ENCODE assay signal across 28 mouse cellular contexts in genomic region chr11:94910971-94911370, GRCm38 (mm10). TPM values are rescaled to one million over a fixed set of nuclear protein-coding genes. Genes with fewer than 3 reads are reported as not detected.
"Had no signal": no experiment of that assay in that cellular context is flagged by ENCODE, and none has a peak within 500 bp of the region (broad histone marks: within the 10 kb centered on the region; RNA-seq: fewer than 3 reads in every experiment).

No protein-coding gene starts in this region.

- H3K36me3 ChIP-seq: limb, embryonic 12.5 days; limb, embryonic 15.5 days; midbrain, embryonic 12.5 days; neural tube, embryonic 13.5 days had no signal

- DNase-seq: kidney, postnatal 14 days; kidney, postnatal 4 days; left cerebral cortex, postnatal 4 days; liver, postnatal 0 days; lung, embryonic 14.5 days; retina, postnatal 1 day; thymus, postnatal 25 days had no signal

- H3K27me3 ChIP-seq: limb, embryonic 12.5 days; limb, embryonic 15.5 days; midbrain, embryonic 12.5 days; neural tube, embryonic 13.5 days had no signal

- H3K4me2 ChIP-seq: limb, embryonic 12.5 days; limb, embryonic 15.5 days; liver, embryonic 11.5 days; lung, embryonic 14.5 days; midbrain, embryonic 12.5 days; neural tube, embryonic 13.5 days had no signal

- H3K9me3 ChIP-seq: limb, embryonic 12.5 days; limb, embryonic 15.5 days; midbrain, embryonic 12.5 days; neural tube, embryonic 13.5 days had no signal

- ATAC-seq: liver, postnatal 0 days; lung, postnatal 0 days; midbrain, embryonic 16.5 days had no signal

- H3K4me3 ChIP-seq: limb, embryonic 12.5 days; limb, embryonic 15.5 days; midbrain, embryonic 12.5 days; myocyte; neural tube, embryonic 13.5 days had no signal

- H3K27ac ChIP-seq: limb, embryonic 12.5 days; limb, embryonic 15.5 days; liver, embryonic 14.5 days; macrophage; midbrain, embryonic 12.5 days; neural tube, embryonic 13.5 days had no signal

- H3K9ac ChIP-seq: limb, embryonic 12.5 days; limb, embryonic 15.5 days; liver, embryonic 14.5 days; liver, postnatal 0 days; lung, embryonic 14.5 days; midbrain, embryonic 12.5 days; neural tube, embryonic 13.5 days had no signal

RNA-seq across cellular contexts. Expression of gene Col1a1, which starts 25.1 kb away (rescaled TPM):
- total RNA-seq: monocyte, adult 5-6 weeks; neutrophil, adult 5-6 weeks had no signal

RNA-seq across cellular contexts. Expression of gene Hils1, which starts 56.4 kb away (rescaled TPM):
- total RNA-seq: layer of hippocampus, adult 18-20 months; layer of hippocampus, postnatal 14 days; left cerebral cortex, adult 8-10 months; left cerebral cortex, postnatal 14 days; megakaryocyte, adult 5-6 weeks; neutrophil, adult 5-6 weeks had no signal
- polyA plus RNA-seq: kidney, embryonic 16.5 days; limb, embryonic 12.5 days; limb, embryonic 15.5 days; liver, embryonic 11.5 days; liver, embryonic 14.5 days; liver, postnatal 0 days; lung, embryonic 14.5 days; lung, postnatal 0 days; macrophage; midbrain, embryonic 12.5 days; midbrain, embryonic 16.5 days; neural tube, embryonic 13.5 days; spleen, adult 2 months; stomach, embryonic 14.5 days; thymus, postnatal 0 days had no signal
